Mouse (Mus musculus) megakaryocyte, embryonic 14.5 days (primary cell): ENCODE measurements around the gene Otud7a.

Experiments used
- FLI1 ChIP-seq: IDR thresholded peaks from 2 replicates; pipeline ENCODE4 v1.6.1; 2012; ENCODE audit warnings: low read length, inconsistent platforms, mixed read lengths
- GATA1 ChIP-seq: IDR thresholded peaks from 3 replicates; pipeline ENCODE4 v1.6.1; 2012; ENCODE audit warnings: mixed read lengths, low read length, inconsistent platforms, borderline replicate concordance

DNA sequence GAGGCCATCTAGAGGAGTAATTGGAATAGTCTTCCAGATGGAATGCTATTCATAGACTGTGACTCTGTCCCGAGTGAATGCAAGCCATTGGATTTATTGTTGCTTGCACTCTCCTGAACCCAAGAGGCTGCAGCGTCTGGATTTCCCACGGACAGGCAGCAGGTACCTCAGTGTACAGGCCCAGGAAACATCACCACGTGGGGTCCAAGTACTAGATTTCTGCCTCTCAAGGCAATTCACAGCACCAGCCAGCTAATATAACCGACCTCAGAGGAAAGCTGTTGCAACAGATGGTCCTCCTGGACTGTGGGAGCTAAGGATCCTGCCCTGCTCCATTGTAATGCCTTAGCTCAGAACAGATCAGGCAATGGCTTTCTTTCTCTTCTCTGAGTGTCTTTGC is 111.8 kb downstream of the Otud7a start:
- no peak for TF ChIP-seq GATA1
- TF ChIP-seq FLI1: no peak
